Mouse (Mus musculus) limb, embryonic 11.5 days (tissue): ENCODE results near the gene Otogl. TPM values are rescaled to one million over a fixed set of nuclear protein-coding genes. Genes with fewer than 3 reads are reported as not detected.
A peak's percentile ranks its signal among the peaks of the same experiment; 100 is the strongest.

Experiments
- ATAC-seq: fragments of 200-750 bp; cut with Nextera tagmentation; 2 replicates; pipeline ENCODE4 v1.8.0; 2017; ENCODE audit warnings: low read depth; ENCODE audit not compliant: insufficient number of reproducible peaks, low FRiP score, low TSS enrichment
- DNase-seq: peaks from one replicate; pipeline ENCODE4 v3.0.0-alpha.2; 2015; ENCODE audit warnings: low spot score
- H3K27ac ChIP-seq: fragments of 300-500 bp; sonication (generic); replicated peaks from 2 replicates; pipeline ENCODE4 v1.5.1; 2014; ENCODE audit warnings: low read depth, mild to moderate bottlenecking, low read length
- H3K27me3 ChIP-seq: fragments of 300-500 bp; sonication (generic); 2 replicates; pipeline ENCODE4 v1.6.1; 2014; ENCODE audit warnings: mild to moderate bottlenecking, low read length, mixed read lengths; ENCODE audit not compliant: control insufficient read depth, insufficient read depth
- H3K36me3 ChIP-seq: fragments of 300-500 bp; sonication (generic); 2 replicates; pipeline ENCODE4 v1.6.1; 2014; ENCODE audit warnings: mild to moderate bottlenecking, low read length, moderate library complexity, mixed read lengths; ENCODE audit not compliant: control insufficient read depth, insufficient read depth
- H3K4me1 ChIP-seq: fragments of 300-500 bp; sonication (generic); 2 replicates; pipeline ENCODE4 v1.6.1; 2014; ENCODE audit warnings: low read length, mixed read lengths; ENCODE audit not compliant: control insufficient read depth, insufficient read depth
- H3K4me2 ChIP-seq: fragments of 300-500 bp; sonication (generic); 2 replicates; pipeline ENCODE4 v1.6.1; 2014; ENCODE audit warnings: low read depth, mild to moderate bottlenecking, moderate library complexity; ENCODE audit not compliant: severe bottlenecking
- H3K4me3 ChIP-seq: fragments of 300-500 bp; sonication (generic); 2 replicates; pipeline ENCODE4 v1.5.1; 2014; ENCODE audit warnings: low read depth, low read length
- H3K9ac ChIP-seq: fragments of 300-500 bp; sonication (generic); 2 replicates; pipeline ENCODE4 v1.6.1; 2014; ENCODE audit warnings: mild to moderate bottlenecking, low read length
- H3K9me3 ChIP-seq: fragments of 300-500 bp; sonication (generic); 2 replicates; pipeline ENCODE4 v1.6.1; 2016; ENCODE audit warnings: low read length; ENCODE audit not compliant: control insufficient read depth
- WGBS: fragments of 180-500 bp; shearing (Covaris S2); extraction: QIAGEN DNeasy Blood & Tissue Kit; methylation state at CpG from one replicate; pipeline ENCODE4 v1.1.7; 2014; 5-methylcytosine and 5-hydroxymethylcytosine counted together
- polyA plus RNA-seq: library from polyadenylated mRNA; unstranded; fragments of >200 nt; fragmentation: Nextera tagmentation; extraction: Ambion mirVana; gene quantifications from 2 replicates; pipeline ENCODE4 v1.2.1, GENCODE M21; 2014

Gene Otogl
- polyA plus RNA-seq, 1 experiment from 2014 or later: 0.03 TPM

DNA sequence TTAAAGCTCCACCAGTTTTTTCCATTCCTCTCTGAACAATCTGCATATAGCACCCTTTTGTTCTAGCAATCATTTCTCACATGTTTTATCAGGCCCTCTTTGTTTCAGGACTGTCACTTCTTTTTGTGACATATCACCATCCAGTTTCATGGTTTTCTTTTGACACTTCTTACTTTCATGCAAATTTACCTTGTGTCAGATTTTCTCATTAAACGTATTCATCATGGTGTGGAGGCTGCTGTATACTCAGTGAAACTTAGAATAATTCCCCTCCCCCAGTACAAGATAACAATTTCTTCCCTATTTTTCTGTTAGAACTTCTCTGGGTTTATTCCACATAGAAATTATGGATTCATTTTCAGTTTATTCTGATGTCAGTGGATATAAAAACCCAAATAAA is 152.3 kb downstream of the Otogl start:
- H3K27ac ChIP-seq: no peak overlapping the region
- no peaks in the 10 kb centered on the region for H3K9me3 ChIP-seq
- ATAC-seq (no peak), DNase-seq (no peak)
- H3K27me3 ChIP-seq: no peaks in the 10 kb centered on the region
- no peak overlapping the region for H3K4me2 ChIP-seq
- no peaks in the 10 kb centered on the region for H3K36me3 ChIP-seq
- no peaks in the 10 kb centered on the region for H3K4me1 ChIP-seq
- 69% methylated on average over 1 of the region's 1 CpGs for WGBS
- H3K9ac ChIP-seq: no peak overlapping the region
- H3K4me3 ChIP-seq: no peak overlapping the region

DNA sequence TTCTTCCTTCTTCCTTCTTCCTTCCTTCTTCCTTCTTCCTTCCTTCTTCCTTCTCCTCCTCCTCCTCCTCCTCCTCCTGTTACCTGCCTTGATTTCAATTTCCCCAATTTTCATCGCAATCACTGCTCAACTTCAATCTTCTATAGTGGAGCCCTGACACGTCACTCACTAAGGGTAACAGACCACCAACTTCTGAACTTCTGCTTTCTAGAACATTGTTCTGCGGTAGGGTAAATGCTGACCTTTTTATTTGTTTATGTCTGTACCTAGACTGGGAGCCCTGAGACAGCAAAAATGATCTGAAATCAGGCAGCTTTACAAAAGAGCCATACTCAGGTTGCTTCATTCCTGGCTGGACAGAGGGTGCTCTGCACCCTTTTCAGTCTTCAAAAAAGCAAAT is 158.5 kb downstream of the Otogl start:
- Histone ChIP-seq H3K36me3 (no peaks in the 10 kb centered on the region), H3K9ac (no peak overlapping the region), H3K9me3 (no peaks in the 10 kb centered on the region), H3K27ac (no peak overlapping the region), H3K4me1 (no peaks in the 10 kb centered on the region), H3K4me2 (no peak overlapping the region), H3K4me3 (no peak overlapping the region), H3K27me3 (no peaks in the 10 kb centered on the region)
- 95% methylated on average over 3 of the region's 3 CpGs for WGBS
- ATAC-seq: no peak
- DNase-seq: no peak

DNA sequence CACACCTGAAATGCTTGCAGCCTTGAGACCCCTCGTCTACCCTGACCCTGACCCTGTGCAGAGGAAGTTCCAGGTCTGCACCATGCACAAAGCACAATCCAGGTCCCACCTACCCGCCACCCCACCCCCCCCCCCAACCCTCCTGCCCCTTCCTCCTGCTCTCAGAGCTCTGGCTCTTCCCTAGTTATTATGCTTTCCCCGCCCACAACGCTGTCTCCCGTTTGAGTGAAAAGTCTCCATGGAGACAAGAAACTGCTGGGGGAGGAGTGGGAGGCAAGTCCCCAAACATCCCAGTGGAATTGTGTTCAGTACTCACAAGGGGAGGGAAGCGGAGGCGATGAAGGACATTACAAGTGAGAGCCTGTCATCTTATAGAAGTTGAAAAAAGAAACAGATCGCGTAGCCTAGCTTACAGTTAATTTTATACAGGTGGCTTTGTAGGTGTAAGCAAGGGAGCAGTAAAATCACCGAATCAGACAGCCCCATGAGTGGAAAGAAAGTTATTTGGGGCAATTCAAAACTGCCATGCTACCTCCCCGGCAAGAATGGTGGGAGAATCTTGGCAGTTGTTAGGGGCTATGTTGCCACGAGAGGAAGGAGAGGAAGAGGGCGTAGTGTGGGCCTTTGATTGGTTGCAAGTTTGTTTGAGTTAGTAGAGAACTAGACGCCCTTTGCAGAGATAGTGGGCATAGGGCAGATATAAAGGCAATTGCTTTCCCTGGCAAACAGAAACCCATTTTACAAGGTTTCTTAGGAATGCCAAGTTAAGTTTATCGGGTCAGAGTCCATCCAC is 159.4 kb downstream of the Otogl start:
- Histone ChIP-seq H3K36me3 (no peaks in the 10 kb centered on the region), H3K4me3 (no peak overlapping the region), H3K4me1 (no peaks in the 10 kb centered on the region), H3K9me3 (no peaks in the 10 kb centered on the region), H3K27ac (no peak overlapping the region), H3K4me2 (peak overlapping the region; percentile 33), H3K27me3 (no peaks in the 10 kb centered on the region), H3K9ac (no peak overlapping the region)
- WGBS: 34% methylated on average over 15 of the region's 15 CpGs
- no peak for DNase-seq
- peak; percentile 22; the same call in 1 of the 2 replicates for ATAC-seq

DNA sequence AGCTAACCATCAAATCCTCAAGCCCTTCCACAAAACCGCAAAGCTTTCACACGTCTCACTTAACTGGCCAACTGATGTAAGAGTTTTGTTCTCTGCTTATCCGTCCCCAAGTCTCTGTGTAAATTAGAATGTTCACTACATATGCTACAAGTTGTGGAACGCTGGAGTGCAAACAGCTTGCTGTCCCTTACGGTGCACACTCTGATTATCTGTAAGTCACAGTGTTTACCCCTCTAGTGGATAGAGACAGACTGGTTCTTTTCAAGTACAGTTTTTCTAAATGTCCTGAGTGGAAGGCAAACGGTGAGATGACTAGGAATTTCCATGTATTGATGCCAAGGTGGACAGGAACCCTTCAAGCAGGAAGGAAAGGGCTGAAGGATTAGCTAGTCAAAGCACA is 160.0 kb downstream of the Otogl start:
- no peaks in the 10 kb centered on the region for H3K36me3 ChIP-seq
- no peak overlapping the region for H3K4me3 ChIP-seq
- no peaks in the 10 kb centered on the region for H3K27me3 ChIP-seq
- no peaks in the 10 kb centered on the region for H3K9me3 ChIP-seq
- WGBS: 43% methylated on average over 6 of the region's 6 CpGs
- no peak overlapping the region for H3K9ac ChIP-seq
- DNase-seq: no peak
- H3K4me1 ChIP-seq: no peaks in the 10 kb centered on the region
- ATAC-seq: no peak
- H3K27ac ChIP-seq: no peak overlapping the region
- H3K4me2 ChIP-seq: peak overlapping the region; percentile 33; the same call in 1 of the 2 replicates

DNA sequence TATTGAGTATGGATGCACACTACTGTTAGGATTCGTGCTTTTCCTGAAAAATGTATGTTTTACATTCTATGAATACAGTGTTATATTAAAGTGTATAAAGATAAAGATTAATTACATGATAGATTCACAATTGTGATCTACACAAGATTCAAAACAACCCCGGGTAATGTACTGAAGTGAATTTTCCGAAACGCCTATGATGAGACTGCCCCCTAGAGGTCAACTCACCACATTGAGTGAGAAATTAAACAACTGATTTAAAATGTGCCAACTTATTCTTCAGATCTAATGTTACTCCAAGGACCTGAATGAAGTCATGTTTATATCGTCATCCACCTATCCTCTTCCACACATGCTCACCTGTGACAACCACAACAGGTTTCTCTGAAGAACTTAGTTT is 164.4 kb downstream of the Otogl start:
- Histone ChIP-seq H3K27ac (no peak overlapping the region), H3K4me3 (no peak overlapping the region), H3K9ac (no peak overlapping the region), H3K4me1 (no peaks in the 10 kb centered on the region), H3K27me3 (no peaks in the 10 kb centered on the region), H3K36me3 (no peaks in the 10 kb centered on the region), H3K9me3 (no peaks in the 10 kb centered on the region), H3K4me2 (no peak overlapping the region)
- ATAC-seq (no peak), DNase-seq (no peak)
- WGBS: 19% methylated on average over 5 of the region's 5 CpGs

DNA sequence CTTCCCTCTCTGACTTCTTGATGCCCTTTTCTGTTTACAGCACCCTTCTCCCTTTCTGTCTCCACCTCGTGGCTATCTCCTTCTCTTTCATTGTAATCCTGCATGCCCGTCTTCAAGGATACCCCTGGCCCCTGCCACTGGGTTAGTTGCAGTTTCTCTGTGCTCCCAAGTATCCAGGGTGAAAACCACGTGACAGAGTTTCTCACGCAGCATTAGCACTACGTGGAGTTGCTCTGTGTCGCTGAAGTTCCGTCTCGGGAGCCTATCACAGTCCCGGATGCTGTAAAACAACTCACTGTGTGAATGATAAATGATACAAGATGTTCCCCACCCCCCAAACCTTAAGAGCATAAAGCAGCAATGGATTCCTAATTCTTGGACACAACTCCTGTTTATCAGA is 165.2 kb downstream of the Otogl start:
- WGBS: 20% methylated on average over 9 of the region's 9 CpGs
- no peak for ATAC-seq
- no peak overlapping the region for H3K9ac ChIP-seq
- no peaks in the 10 kb centered on the region for H3K9me3 ChIP-seq
- H3K36me3 ChIP-seq: no peaks in the 10 kb centered on the region
- H3K4me2 ChIP-seq: no peak overlapping the region; the same call in 1 of the 2 replicates
- no peak overlapping the region for H3K27ac ChIP-seq
- no peaks in the 10 kb centered on the region for H3K4me1 ChIP-seq
- H3K4me3 ChIP-seq: no peak overlapping the region
- no peak for DNase-seq
- no peaks in the 10 kb centered on the region for H3K27me3 ChIP-seq

DNA sequence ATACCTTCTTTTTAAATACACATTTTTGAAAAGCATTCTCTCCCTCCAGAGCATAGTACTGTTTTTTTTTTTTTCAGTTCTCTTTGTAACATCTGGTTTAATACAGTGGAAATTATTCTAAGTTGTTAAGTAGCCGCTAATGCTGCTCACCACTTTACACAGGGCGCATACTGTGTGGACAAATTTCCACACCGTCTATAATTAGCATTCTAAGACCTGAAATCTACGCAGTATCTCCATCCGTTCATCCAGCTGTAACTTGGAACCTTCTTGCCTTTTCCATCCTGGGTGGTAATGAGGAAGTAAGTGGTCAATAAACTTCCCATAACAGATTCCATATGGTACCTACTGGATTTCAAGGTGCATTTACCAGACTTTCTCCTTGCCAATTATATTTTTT is 172.1 kb downstream of the Otogl start:
- 37% methylated on average over 5 of the region's 5 CpGs for WGBS
- H3K9me3 ChIP-seq: no peaks in the 10 kb centered on the region
- H3K36me3 ChIP-seq: no peaks in the 10 kb centered on the region
- H3K4me1 ChIP-seq: no peaks in the 10 kb centered on the region
- H3K4me2 ChIP-seq: no peak overlapping the region
- no peaks in the 10 kb centered on the region for H3K27me3 ChIP-seq
- H3K9ac ChIP-seq: no peak overlapping the region
- DNase-seq (no peak), ATAC-seq (no peak)
- no peak overlapping the region for H3K4me3 ChIP-seq
- H3K27ac ChIP-seq: no peak overlapping the region

DNA sequence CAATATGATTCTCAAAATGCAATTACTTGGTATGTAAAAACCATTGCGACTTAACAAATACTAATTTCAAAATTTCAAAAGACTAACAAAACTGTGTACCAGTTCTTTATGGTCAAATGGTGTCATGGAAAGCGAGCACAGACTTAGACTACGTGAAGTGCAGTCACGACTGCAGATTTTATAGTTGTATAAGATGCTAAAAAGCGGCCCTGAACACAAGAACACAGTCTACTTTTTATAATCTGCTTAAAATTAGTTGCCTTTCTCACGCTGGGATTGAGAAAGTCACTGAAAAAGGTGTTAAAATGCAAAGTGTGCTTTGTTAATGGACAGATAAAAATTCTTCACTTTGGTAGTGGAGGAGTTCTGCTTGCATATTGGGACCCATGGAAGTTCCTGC is 174.2 kb downstream of the Otogl start:
- no peak overlapping the region for H3K4me2 ChIP-seq
- DNase-seq (no peak), ATAC-seq (no peak)
- H3K9me3 ChIP-seq: no peaks in the 10 kb centered on the region
- H3K9ac ChIP-seq: no peak overlapping the region
- H3K4me1 ChIP-seq: no peaks in the 10 kb centered on the region
- H3K27me3 ChIP-seq: no peaks in the 10 kb centered on the region
- no peak overlapping the region for H3K27ac ChIP-seq
- WGBS: 85% methylated on average over 6 of the region's 6 CpGs
- H3K36me3 ChIP-seq: no peaks in the 10 kb centered on the region
- H3K4me3 ChIP-seq: no peak overlapping the region

DNA sequence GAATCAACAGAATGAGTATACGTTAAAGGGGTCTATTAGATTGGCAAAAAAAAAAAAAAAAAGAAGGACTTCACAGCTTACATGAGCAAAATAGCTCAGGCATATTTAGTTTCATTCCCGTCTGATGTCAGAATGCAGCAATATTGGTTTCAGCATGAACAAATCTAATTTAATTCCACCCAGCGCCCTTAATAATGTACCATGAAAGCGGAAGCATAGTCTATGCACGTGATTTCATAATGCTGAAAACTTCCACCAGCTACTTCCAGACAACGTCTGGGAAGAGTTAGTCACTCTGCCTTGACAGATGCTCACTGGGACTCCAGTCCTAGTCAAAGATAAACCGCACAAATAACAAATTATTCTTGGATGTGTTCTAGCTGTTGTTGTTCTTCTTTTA is 176.5 kb downstream of the Otogl start:
- no peak overlapping the region for H3K4me2 ChIP-seq
- no peaks in the 10 kb centered on the region for H3K4me1 ChIP-seq
- WGBS: 79% methylated on average over 7 of the region's 7 CpGs

More for the DNA sequence above, 176.5 kb downstream of the Otogl start:
- no peak overlapping the region for H3K27ac ChIP-seq
- H3K36me3 ChIP-seq: no peaks in the 10 kb centered on the region
- no peaks in the 10 kb centered on the region for H3K27me3 ChIP-seq
- H3K9me3 ChIP-seq: no peaks in the 10 kb centered on the region
- no peak overlapping the region for H3K9ac ChIP-seq
- ATAC-seq (no peak), DNase-seq (no peak)
- H3K4me3 ChIP-seq: no peak overlapping the region
